Mouse (Mus musculus) embryonic fibroblast, embryonic 13.5 days (primary cell): Measurements from ENCODE around the gene Cpm.

Experiments used
- CTCF ChIP-seq: IDR thresholded peaks from 2 replicates; pipeline ENCODE4 v1.5.1; 2011; ENCODE audit warnings: mild to moderate bottlenecking, control low read depth, low read length, moderate library complexity, borderline replicate concordance; ENCODE audit not compliant: insufficient read depth
- POLR2A ChIP-seq: IDR thresholded peaks from 2 replicates; pipeline ENCODE4 v1.6.1; 2011; ENCODE audit warnings: low read depth, mild to moderate bottlenecking, control low read depth, low read length, moderate library complexity

DNA sequence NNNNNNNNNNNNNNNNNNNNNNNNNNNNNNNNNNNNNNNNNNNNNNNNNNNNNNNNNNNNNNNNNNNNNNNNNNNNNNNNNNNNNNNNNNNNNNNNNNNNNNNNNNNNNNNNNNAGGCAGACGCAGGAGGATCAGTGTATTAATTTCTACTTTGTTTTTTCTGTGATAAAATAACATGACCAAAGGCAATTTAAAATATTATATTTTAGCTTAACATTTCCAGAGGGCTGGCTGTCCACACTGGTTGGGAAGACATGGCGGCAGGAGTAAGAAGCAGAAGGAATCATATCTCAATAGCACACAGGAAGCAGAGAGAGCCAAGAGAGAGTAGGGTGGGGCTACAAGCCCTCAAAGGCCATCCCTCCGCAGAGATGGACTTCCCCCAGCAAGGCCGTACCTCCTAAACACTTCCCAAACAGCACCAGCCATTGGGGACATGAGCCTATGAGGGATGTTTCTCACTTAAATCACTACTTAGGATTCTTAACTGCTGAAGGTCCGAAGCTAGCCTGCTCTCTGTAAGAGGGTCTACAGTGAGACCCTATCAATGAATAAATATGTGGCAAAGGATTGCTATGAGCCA, 94.9 kb downstream of the Cpm start:
- no peak for TF ChIP-seq CTCF
- no peak for TF ChIP-seq POLR2A
